Mouse (Mus musculus) midbrain, embryonic 15.5 days (tissue): Measurements from ENCODE around the gene Fgf11. TPM values are rescaled to one million over a fixed set of nuclear protein-coding genes. Genes with fewer than 3 reads are reported as not detected.
A peak's percentile ranks its signal among the peaks of the same experiment; 100 is the strongest.

Experiments used
- ATAC-seq: fragments of 200-750 bp; cut with Nextera tagmentation; replicated peaks from 2 replicates; pipeline ENCODE4 v1.8.0; 2017; ENCODE audit warnings: moderate TSS enrichment
- H3K27ac ChIP-seq: fragments of 300-500 bp; sonication (generic); 2 replicates; pipeline ENCODE4 v1.5.1; 2015; ENCODE audit warnings: mild to moderate bottlenecking, inconsistent platforms
- H3K27me3 ChIP-seq: fragments of 300-500 bp; sonication (generic); replicated peaks from 2 replicates; pipeline ENCODE4 v1.6.1; 2015; ENCODE audit warnings: inconsistent platforms
- H3K36me3 ChIP-seq: fragments of 300-500 bp; sonication (generic); replicated peaks from 2 replicates; pipeline ENCODE4 v1.6.1; 2015; ENCODE audit warnings: inconsistent platforms
- H3K4me1 ChIP-seq: fragments of 300-500 bp; sonication (generic); 2 replicates; pipeline ENCODE4 v1.6.1; 2015; ENCODE audit warnings: inconsistent platforms
- H3K4me2 ChIP-seq: fragments of 300-500 bp; sonication (generic); 2 replicates; pipeline ENCODE4 v1.6.1; 2015; ENCODE audit warnings: inconsistent platforms, mild to moderate bottlenecking, moderate library complexity
- H3K4me3 ChIP-seq: fragments of 300-500 bp; sonication (generic); 2 replicates; pipeline ENCODE4 v1.5.1; 2015; ENCODE audit warnings: mild to moderate bottlenecking, inconsistent platforms
- H3K9ac ChIP-seq: fragments of 300-500 bp; sonication (generic); 2 replicates; pipeline ENCODE4 v1.6.1; 2015; ENCODE audit warnings: mild to moderate bottlenecking, inconsistent platforms
- H3K9me3 ChIP-seq: fragments of 300-500 bp; sonication (generic); 2 replicates; pipeline ENCODE4 v1.6.1; 2016; ENCODE audit warnings: inconsistent platforms
- WGBS: fragments of 180-500 bp; shearing (Covaris S2); methylation state at CpG from one replicate; pipeline ENCODE4 v1.1.7; 2015; ENCODE audit warnings: mixed read lengths; 5-methylcytosine and 5-hydroxymethylcytosine counted together
- polyA plus RNA-seq: library from polyadenylated mRNA; unstranded; fragments of >200 nt; fragmentation: Nextera tagmentation; extraction: Ambion mirVana; gene quantifications from 2 replicates; pipeline ENCODE4 v1.2.1, GENCODE M21; 2015

The Fgf11 gene
- polyA plus RNA-seq, 1 experiment from 2014 or later, result 4.5 TPM

DNA sequence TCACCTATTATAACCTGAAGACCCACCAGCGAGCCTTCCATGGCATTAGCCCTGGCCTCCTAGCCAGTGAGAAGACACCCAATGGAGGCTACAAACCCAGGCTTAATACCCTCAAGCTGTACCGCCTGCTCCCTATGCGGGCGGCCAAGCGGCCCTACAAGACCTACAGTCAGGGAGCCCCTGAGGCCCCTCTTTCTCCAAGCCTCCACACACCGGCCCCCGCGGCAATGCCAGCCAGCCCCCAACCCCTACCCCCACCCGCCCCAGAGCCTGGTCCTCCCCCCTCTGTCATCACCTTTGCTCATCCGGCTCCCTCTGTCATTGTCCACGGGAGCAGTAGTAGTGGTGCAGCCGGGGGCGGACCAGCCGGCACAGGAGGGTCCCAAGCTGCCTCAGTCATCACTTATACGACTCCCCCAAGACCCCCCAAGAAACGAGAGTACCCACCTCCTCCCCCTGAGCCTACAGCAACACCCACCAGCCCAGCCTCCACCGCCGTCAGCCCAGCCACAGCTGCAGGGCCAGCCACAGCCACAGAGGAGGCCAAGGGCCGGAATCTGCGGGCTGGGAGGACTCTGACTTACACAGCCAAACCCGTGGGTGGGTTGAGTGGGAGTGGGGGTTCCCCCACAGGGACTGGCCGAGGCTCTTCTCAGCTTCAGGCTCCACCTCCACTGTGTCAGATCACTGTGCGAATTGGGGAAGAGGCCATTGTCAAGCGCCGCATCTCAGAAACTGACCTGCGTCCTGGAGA is 24.0 kb downstream of the Fgf11 start:
- 66% methylated on average over 26 of the region's 26 CpGs for WGBS
- H3K4me3 ChIP-seq, result no peak overlapping the region
- no peak overlapping the region for H3K9ac ChIP-seq
- H3K27ac ChIP-seq, result no peak overlapping the region
- H3K27me3 ChIP-seq, result no peaks in the 10 kb centered on the region
- no peak for ATAC-seq
- H3K4me1 ChIP-seq, result no peaks in the 10 kb centered on the region
- no peaks in the 10 kb centered on the region for H3K9me3 ChIP-seq
- peaks cover 6% of the 10 kb centered on the region; the same call in 1 of the 2 replicates for H3K36me3 ChIP-seq
- H3K4me2 ChIP-seq, result no peak overlapping the region

DNA sequence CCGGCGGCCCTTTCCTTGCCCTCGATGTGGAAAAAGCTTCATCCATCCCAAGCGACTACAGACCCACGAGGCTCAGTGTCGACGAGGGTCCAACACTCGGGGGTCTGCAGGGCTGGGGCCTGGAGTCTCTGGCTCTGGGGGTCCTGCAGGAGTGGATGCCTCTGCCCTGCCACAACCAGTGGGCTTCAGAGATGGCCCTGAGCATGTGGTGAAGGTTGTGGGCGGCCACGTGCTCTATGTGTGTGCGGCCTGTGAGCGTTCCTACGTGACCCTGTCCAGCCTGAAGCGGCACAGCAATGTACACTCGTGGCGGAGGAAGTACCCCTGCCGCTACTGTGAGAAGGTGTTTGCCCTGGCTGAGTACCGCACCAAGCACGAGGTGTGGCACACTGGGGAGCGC is 25.2 kb downstream of the Fgf11 start:
- Histone ChIP-seq H3K9me3 (no peaks in the 10 kb centered on the region), H3K4me2 (no peak overlapping the region), H3K27me3 (no peaks in the 10 kb centered on the region), H3K9ac (no peak overlapping the region), H3K36me3 (peaks cover 6% of the 10 kb centered on the region; the same call in 1 of the 2 replicates), H3K4me3 (no peak overlapping the region), H3K4me1 (no peaks in the 10 kb centered on the region), H3K27ac (no peak overlapping the region)
- WGBS, result 87% methylated on average over 20 of the region's 20 CpGs
- 0 out of 2 replicates have a peak, but pooled peaks have one; percentile 39 for ATAC-seq

DNA sequence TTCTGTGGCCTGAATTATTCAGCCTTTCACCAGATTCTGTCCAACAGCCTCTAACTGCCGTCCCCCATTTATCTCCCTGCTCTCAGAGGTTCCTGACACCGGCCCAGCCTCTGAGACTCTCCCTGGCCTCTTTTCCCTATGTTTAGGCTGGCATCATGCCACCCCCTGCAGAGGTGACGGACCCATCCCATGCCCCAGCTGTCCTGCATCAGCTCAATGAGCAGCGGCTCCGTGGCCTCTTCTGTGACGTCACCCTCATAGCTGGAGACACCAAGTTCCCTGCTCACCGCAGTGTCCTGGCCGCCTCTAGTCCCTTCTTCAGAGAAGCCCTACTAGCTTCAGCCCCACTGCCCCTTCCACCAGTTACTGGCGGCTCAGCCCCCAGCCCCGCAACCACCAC is 25.9 kb downstream of the Fgf11 start:
- ATAC-seq, result no peak
- no peaks in the 10 kb centered on the region for H3K9me3 ChIP-seq
- WGBS, result 63% methylated on average over 10 of the region's 10 CpGs
- peaks cover 6% of the 10 kb centered on the region; the same call in 1 of the 2 replicates for H3K36me3 ChIP-seq
- no peak overlapping the region for H3K9ac ChIP-seq
- no peak overlapping the region for H3K4me2 ChIP-seq
- no peaks in the 10 kb centered on the region for H3K27me3 ChIP-seq
- H3K4me1 ChIP-seq, result no peaks in the 10 kb centered on the region
- H3K4me3 ChIP-seq, result no peak overlapping the region
- H3K27ac ChIP-seq, result no peak overlapping the region

- Histone ChIP-seq H3K27me3 (no peaks in the 10 kb centered on the region), H3K9ac (no peak overlapping the region), H3K4me2 (no peak overlapping the region), H3K4me1 (no peaks in the 10 kb centered on the region), H3K36me3 (peaks cover 6% of the 10 kb centered on the region; the same call in 1 of the 2 replicates), H3K9me3 (no peaks in the 10 kb centered on the region), H3K4me3 (no peak overlapping the region), H3K27ac (no peak overlapping the region)
- 46% methylated on average over 5 of the region's 5 CpGs for WGBS
- no peak for ATAC-seq
Measured at GRCm38 (mm10) chr11:69774961-69775360, 26.7 kb downstream of the Fgf11 start.

GRCm38 (mm10) chr11:69767625-69767909 is 34.1 kb downstream of the Fgf11 start:
- no peaks in the 10 kb centered on the region for H3K9me3 ChIP-seq
- H3K9ac ChIP-seq, result no peak overlapping the region
- no peak overlapping the region for H3K27ac ChIP-seq

DNA sequence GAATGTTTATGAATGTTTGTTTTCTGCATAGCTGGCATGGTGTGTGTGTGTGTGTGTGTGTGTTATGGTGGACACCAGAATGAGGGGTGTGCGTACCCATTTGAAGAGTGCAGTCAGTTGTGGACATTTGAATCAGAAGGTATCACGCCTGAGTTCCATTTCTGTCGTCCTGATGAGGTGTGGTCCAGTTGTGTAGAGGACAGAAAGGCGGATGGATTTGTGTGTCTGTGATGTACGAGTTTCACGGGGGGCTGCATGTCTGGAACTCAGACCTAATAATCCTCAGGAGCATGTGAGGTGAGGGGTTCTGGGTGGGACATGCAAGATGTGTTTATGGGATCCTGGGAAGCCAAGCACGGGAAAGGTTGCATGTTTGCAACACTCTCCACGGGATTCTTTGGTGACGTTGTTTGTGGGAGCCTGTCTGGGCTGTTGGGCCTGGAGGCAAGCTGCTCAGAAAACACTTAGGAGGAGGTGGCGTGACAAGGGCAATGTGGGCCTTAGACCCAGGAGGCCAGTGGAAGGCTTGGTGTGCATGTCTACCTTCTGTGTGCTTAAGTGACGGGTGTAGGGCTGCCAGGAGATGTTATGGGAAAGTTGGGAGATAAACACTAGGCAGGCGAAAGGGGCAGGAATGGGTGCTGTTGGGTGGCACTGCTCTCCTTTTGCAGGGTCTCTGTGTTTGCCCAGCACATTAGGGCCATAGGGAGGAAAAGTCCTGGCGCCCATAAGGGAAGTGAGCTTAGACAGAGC is 34.6 kb downstream of the Fgf11 start:
- Histone ChIP-seq H3K9me3 (no peaks in the 10 kb centered on the region), H3K27ac (peak overlapping the region; percentile 85), H3K4me2 (peak overlapping the region; percentile 73), H3K27me3 (no peaks in the 10 kb centered on the region), H3K4me3 (peak overlapping the region; percentile 92), H3K9ac (peak overlapping the region; percentile 95; the same call in 1 of the 2 replicates), H3K36me3 (no peaks in the 10 kb centered on the region), H3K4me1 (peaks cover 25% of the 10 kb centered on the region)
- ATAC-seq, result no peak
- WGBS, result 62% methylated on average over 13 of the region's 13 CpGs

More at GRCm38 (mm10) chr11:69767625-69767909, 34.1 kb downstream of the Fgf11 start:
- Histone ChIP-seq H3K27me3 (no peaks in the 10 kb centered on the region), H3K4me1 (peaks cover 25% of the 10 kb centered on the region), H3K4me2 (peak overlapping the region; percentile 73), H3K36me3 (no peaks in the 10 kb centered on the region), H3K4me3 (no peak overlapping the region)
- 67% methylated on average over 4 of the region's 4 CpGs for WGBS
- no peak for ATAC-seq

DNA sequence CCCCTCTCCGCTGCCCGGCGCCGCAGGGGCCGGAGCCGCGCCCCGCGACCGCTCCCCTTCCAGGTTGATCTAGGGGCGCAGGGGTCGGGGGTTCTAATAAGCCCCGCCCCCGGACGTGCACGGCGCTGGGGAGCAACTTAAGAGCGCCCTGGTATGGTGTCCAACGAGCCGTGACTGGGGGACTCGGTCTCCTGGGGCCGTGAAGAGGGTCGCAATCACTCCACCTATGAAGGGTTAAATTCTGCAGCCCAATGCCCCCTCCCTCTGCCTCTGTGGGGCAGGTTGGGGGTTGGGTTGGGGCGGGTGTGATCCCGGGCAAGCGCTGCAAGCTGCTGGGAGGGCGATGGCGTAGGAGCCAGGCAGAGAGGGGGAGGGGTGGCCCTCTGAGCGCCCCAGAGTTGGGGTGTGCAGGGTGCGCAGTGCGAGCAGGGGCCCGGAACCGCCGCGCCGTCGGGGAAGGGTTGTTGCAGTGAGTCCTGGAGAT is 35.5 kb downstream of the Fgf11 start:
- peak; percentile 85 for ATAC-seq
- Histone ChIP-seq H3K27me3 (no peaks in the 10 kb centered on the region), H3K9me3 (no peaks in the 10 kb centered on the region), H3K9ac (peak overlapping the region; percentile 95), H3K4me3 (peak overlapping the region; percentile 92), H3K36me3 (no peaks in the 10 kb centered on the region), H3K27ac (peak overlapping the region; percentile 85), H3K4me2 (peak overlapping the region; percentile 73), H3K4me1 (peaks cover 25% of the 10 kb centered on the region)
- WGBS, result under 1% methylated on average over 35 of the region's 37 CpGs

DNA sequence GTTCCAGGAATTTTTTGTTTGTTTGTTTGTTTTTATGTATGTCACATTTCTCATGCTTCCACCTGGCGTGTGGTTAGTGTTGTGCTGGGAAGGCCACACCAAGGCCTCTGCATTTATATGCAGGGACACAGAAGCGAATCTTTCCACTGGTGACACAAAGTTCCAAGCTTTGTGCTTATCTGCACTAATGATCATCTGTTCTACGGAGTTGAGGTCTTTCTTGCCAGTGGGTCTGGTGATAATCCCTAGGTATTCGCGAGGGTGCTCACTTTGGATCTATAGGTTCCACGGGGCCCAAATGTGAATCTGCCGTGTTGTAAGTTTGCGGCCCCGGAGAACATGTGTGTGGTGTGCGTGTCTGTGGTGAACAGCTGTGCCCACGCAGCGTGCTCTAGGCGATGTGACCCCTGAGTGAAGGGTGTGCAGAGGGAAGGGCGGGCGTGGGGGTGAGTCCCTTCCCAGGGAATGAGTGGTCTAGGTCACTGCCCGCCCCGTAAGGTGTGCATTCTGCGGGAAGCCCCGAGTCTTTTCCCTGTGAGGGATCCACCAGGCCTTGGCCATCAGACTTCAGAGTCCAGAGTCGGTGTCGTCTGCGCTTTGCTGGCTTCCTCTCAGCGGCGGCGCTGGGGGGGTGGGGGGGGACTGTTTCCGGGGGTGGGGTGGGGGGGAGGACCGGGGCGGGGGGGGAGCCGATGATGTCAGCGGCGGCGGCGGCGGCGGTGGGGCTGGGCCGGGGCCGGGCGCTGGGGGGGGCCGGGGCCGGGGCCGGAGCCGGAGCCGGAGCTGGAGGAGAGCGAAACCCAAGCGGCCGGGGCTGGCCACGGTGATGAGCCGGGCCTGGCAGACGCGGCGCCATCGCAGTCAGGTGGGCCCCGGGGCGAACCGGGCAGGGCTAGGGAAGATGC is 36.2 kb downstream of the Fgf11 start, which contains the start of gene Zbtb4:
Zbtb4 (plus strand) TSS at position 692 of the 905 bp plus-strand sequence.
- Histone ChIP-seq H3K27ac (peak within 1 kb of the TSS; percentile 85), H3K9me3 (no peaks in the 10 kb centered on the region), H3K9ac (peak within 1 kb of the TSS; percentile 95), H3K27me3 (no peaks in the 10 kb centered on the region), H3K4me2 (peak within 1 kb of the TSS; percentile 73), H3K4me1 (peaks cover 30% of the 10 kb centered on the region), H3K36me3 (no peaks in the 10 kb centered on the region), H3K4me3 (peak within 1 kb of the TSS; percentile 92)
- 22% methylated on average over 31 of the region's 55 CpGs for WGBS
- ATAC-seq, result peak; percentile 72

DNA sequence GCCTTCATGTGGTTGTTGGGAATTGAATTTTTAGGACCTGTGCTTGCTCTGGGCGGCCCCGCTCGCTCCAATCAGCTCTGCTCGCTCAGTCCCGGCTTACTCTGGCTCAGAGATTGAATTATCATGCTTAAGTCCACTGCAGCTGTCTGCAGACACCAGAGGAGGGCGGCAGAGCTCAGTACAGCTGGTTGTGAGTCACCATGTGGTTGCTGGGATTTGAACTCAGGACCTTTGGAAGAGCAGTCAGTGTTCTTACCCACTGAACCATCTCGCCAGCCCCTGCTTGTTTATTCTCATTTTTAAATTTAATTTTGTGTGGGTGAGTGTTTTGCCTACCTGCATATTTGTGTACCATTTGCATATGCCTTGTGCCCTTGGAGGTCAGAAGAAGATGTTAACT is 38.1 kb downstream of the Fgf11 start:
- Histone ChIP-seq H3K4me2 (no peak overlapping the region), H3K4me1 (peaks cover 41% of the 10 kb centered on the region), H3K9ac (no peak overlapping the region), H3K4me3 (no peak overlapping the region), H3K9me3 (no peaks in the 10 kb centered on the region), H3K36me3 (no peaks in the 10 kb centered on the region), H3K27ac (no peak overlapping the region), H3K27me3 (no peaks in the 10 kb centered on the region)
- 64% methylated on average over 7 of the region's 7 CpGs for WGBS
- ATAC-seq, result no peak

DNA sequence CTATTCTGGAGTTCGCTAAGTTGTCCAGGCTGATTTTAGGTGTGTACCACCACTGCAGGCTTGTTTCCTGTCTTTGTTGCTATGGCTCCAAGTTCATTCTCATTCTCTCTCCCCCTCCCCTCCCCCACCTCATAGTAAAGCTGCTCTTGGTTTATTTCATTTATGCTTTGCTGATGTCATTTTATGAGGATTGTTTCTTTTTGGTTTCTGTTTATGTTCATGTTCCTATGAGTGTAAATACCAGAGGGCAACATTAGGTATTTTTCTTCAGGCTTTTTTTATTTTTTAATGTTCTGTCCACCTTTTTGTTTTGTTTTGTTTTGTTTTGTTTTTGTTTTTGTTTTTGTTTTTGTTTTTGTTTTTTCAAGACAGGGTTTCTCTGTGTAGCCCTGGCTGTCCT is 39.8 kb downstream of the Fgf11 start, which contains the start of gene Slc35g3:
Slc35g3 (minus strand) TSS at position 101 of the 400 bp plus-strand sequence.
- peaks cover 39% of the 10 kb centered on the region for H3K4me1 ChIP-seq
- no peak within 1 kb of the TSS; the same call in 1 of the 2 replicates for H3K4me2 ChIP-seq
- WGBS, result 65% methylated on average over 1 of the region's 1 CpGs
- no peaks in the 10 kb centered on the region for H3K36me3 ChIP-seq
- H3K9me3 ChIP-seq, result no peaks in the 10 kb centered on the region
- H3K27me3 ChIP-seq, result no peaks in the 10 kb centered on the region
- ATAC-seq, result no peak
- peak within 1 kb of the TSS; percentile 99 for H3K27ac ChIP-seq
- H3K4me3 ChIP-seq, result no peak within 1 kb of the TSS
- H3K9ac ChIP-seq, result peak within 1 kb of the TSS; percentile 76; the same call in 1 of the 2 replicates

GRCm38 (mm10) chr11:69760901-69761200 is 40.8 kb downstream of the Fgf11 start:
- Histone ChIP-seq H3K27ac (peak overlapping the region; percentile 99), H3K4me3 (no peak overlapping the region), H3K36me3 (no peaks in the 10 kb centered on the region), H3K4me1 (peaks cover 40% of the 10 kb centered on the region), H3K27me3 (no peaks in the 10 kb centered on the region), H3K9me3 (no peaks in the 10 kb centered on the region), H3K4me2 (no peak overlapping the region; the same call in 1 of the 2 replicates), H3K9ac (peak overlapping the region; percentile 76; the same call in 1 of the 2 replicates)
- no peak for ATAC-seq
- 94% methylated on average over 7 of the region's 7 CpGs for WGBS
